Mouse (Mus musculus) MEL-GATA-1-ER (cell line): ENCODE data around the gene Mapk11.
A peak's percentile ranks its signal among the peaks of the same experiment; 100 is the strongest.

ENCODE experiments used
- DNase-seq: peaks from one replicate; pipeline ENCODE4 v3.0.0-alpha.2; 2012; ENCODE audit warnings: low read depth; ENCODE audit errors: extremely low read depth

The Mapk11 gene

GRCm38 (mm10) chr15:89141443-89141842, 8.0 kb downstream of the Mapk11 start:
- DNase-seq = no peak

- no peak for DNase-seq
Observed at GRCm38 (mm10) chr15:89140659-89141252, 8.7 kb downstream of the Mapk11 start, which contains the start of gene Mapk12. Gene Mapk12, minus strand, starts transcription at chr15:89140703.

DNA sequence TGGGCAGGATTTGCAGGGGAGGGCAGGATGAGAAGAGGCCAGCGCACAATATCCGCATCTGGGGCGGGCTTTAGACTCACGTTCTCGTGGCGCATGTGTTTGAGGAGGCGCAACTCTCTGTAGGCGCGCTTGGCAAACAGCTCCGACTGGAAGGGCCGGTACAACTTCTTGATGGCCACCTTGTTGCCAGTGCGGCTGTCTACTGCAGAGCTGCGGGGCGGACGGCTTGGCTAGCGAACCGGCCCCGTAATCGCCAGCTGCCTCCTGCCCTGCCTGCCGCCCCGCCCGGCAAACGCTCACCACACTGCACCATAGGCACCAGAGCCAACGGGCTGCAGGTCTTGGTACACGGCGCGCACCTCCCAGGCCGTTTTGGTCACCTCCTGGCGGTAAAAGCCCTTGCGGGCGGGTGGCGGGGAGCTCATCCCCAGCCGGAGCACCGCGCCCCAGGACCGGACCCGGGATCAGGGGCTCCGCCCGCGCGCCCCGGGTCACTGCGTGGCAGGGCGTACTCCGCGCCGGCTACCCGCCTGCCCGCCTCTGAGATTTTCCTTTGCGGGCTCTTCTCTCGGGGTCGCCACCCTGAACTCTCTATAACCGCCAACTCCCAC, 9.3 kb downstream of the Mapk11 start:
- DNase-seq = no peak

- DNase-seq = no peak
Observed at GRCm38 (mm10) chr15:89138531-89138930, 10.9 kb downstream of the Mapk11 start.

GRCm38 (mm10) chr15:89138046-89138405, 11.4 kb downstream of the Mapk11 start:
- no peak for DNase-seq

GRCm38 (mm10) chr15:89137378-89138045, 11.9 kb downstream of the Mapk11 start:
- no peak for DNase-seq

DNA sequence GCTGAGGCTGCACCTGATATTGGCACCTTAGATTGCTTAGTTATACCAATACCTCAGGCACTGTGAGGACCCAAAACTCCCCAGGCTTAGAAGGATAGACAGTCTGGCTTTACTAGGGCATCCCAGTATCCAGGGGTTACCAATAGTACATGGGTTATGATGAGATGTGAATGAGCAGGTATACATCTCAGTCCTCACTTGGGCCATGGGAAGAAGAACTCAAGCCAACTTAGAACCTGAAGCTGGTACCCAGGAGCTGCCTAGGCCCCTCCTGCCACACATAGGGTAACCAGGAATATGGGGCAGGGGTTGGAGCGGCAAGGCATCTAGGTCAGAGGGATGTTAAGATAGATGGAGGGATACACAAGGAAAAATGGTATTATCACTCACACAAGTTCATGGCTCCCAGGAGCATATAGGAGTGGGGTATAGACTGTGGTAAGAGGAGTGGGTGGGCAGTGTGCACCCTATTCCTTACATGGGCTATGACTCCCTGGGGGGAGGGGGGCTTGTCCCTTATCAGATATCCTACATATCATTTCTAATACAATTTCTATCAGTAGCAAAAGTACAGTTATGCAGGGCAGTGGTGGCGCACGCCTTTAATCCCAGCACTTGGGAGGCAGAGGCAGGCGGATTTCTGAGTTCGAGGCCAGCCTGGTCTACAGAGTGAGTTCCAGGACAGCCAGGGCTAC, 12.8 kb downstream of the Mapk11 start:
- DNase-seq = no peak

- no peak for DNase-seq
Observed at GRCm38 (mm10) chr15:89131316-89131715, 18.1 kb downstream of the Mapk11 start.

- no peak for DNase-seq
Observed at GRCm38 (mm10) chr15:89130245-89130644, 19.2 kb downstream of the Mapk11 start.

DNA sequence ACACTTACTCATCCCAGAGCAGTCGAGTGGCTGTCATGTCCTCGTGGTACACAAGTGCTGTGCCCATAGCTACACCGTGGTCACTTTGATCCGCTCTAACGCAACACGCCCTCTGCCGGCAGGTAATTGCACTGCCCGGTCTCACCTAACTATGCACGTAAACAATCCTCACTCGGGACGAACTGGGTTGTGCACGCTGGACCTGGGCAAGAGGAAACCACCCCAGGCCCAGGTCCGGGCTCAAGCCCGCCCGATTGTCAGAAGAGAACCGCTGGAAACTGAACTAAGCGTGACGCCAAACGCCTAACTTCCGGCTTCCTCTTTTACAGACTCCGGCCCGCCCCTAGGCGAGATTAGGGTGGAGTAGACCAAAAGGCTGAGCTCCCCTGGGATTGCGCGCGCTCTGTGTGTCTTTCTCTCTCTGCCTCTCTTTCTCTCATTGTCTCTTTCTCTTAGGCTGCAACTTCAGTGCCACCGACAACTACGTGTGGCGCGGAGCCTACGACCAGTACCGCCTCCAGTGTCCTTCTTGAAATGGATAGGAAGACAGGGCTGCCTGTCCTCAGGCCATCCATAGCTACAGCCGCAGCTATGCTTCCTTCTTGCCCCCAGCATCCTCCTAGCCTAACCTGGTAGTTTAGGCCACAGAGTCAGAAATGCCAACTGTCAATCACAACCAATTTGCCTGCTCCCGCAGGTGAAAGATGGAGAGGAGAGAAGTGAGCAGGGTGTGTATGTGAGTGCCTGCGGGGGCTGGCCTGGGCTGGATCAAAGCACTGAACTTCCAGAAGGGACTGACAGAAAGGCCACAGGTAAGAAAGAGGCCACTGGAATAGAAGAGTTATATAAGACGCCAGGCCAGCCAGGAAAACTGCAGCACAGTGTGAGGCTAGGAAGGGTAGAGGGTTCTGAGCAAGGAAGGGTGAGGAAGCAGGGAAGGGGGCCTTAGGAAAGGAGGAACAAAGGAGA, 20.8 kb downstream of the Mapk11 start, which contains the start of gene Hdac10:
TSS of gene Hdac10 (minus strand) at position 319 of the 969 bp plus-strand sequence.
- DNase-seq = peak; percentile 71

GRCm38 (mm10) chr15:89127364-89127940, 22.0 kb downstream of the Mapk11 start:
- DNase-seq = no peak

- DNase-seq = no peak
Observed at GRCm38 (mm10) chr15:89126622-89127021, 22.8 kb downstream of the Mapk11 start.

- no peak for DNase-seq
Observed at GRCm38 (mm10) chr15:89125351-89125750, 24.1 kb downstream of the Mapk11 start.

DNA sequence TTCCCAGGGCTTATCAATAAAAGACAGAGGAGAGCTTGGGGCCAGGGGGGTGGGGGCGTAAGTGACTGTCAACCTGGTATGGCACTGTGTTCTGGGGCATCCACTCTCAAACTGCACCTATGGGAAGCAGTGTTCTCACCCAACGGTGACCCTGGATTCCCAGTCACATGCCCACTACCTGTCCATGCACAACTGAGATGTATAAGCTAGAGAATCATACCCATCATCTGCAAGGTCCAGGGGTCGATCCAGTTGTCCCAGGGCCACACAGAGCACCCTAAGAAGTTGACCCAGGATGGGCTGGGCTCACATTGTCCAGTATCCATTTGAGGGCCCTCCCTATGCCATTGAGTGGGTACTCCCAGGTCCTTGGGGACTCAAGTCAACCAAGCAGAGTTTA, 25.1 kb downstream of the Mapk11 start:
- no peak for DNase-seq

DNA sequence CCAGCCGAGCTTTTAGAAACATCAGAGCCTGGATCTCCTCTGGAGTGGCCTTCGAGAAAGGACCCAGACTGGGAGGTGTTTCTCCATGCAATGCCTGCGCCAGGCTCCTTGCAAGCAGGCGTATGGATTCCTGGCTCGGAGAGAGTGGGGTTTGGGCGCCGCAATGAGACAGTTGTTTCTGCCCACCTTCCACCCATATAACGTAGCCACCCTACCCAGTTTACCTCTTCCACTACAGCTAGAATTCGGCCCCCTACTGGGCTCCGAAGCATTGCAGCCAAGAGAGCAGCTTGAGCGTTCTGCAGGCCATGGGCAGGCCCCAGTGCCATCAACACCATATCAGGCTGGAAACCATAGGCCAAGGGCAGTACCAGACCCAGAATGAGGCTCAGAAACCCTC, 25.8 kb downstream of the Mapk11 start:
- no peak for DNase-seq

DNA sequence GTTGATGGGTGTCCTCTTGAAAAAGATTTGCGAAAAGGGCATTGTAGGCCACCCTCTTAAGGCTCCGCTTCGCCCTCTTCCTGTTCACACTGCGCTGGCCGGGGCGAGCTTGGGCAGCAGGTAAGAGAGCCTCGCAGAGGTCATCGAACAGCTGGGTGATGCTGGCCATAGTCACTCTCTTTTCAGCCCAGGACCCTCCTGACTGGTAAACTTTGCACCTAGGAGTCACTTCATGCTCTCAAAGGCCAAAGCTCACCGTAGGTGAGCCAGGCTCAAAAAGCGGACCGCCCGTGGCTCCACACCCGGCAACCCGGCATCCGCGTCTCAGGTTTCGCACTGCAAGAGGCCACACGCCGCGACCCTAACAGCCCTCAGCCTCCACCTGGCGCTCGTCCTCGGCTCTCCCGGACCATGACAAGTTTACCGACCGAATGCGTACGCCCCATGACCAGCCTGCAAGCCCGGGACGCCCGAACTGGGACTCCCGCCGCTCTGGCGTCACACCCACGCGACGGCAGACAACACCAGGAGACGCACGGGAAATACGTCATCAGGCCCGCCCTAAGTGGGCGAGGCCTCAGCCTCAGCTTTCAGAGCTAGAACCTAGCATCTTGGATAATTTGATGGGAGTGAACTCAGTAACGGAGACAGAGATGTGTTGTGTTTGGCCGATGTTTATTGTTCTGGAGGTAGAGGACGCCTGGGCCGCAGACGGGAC, 26.6 kb downstream of the Mapk11 start, which contains the start of gene Tubgcp6:
TSS of gene Tubgcp6 (minus strand) at position 464 of the 718 bp plus-strand sequence.
- peak; percentile 78 for DNase-seq

GRCm38 (mm10) chr15:89118007-89118406, 31.4 kb downstream of the Mapk11 start:
- no peak for DNase-seq

- no peak for DNase-seq
Observed at GRCm38 (mm10) chr15:89110147-89110546, 39.3 kb downstream of the Mapk11 start.

- DNase-seq = no peak
Observed at GRCm38 (mm10) chr15:89106976-89107375, 42.5 kb downstream of the Mapk11 start.

DNA sequence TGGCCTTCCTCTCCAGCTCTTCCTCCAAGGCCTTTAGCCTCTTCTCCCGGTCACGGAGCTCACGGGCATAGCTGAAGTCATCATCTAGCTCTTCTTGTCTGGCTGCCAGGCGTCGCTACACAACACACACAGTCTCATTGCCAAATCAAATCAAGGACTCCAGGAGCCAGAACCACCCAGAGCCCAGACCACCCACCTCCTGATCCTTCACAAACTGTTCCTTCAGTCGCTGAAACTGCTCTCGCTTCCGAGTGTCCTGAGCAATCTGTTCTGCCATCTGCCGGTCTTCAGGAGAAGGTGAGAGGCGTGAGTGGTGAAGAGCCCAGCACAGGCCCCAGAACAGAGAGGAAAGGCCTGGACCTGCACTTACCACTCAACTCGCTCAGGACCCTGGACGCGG, 43.4 kb downstream of the Mapk11 start:
- DNase-seq = no peak
